Mouse (Mus musculus) embryonic facial prominence, embryonic 11.5 days (tissue): Measurements from ENCODE around the gene Ankrd17. TPM values are rescaled to one million over a fixed set of nuclear protein-coding genes. Genes with fewer than 3 reads are reported as not detected.

Experiments
- ATAC-seq: fragments of 200-750 bp; cut with Nextera tagmentation; replicated peaks from 2 replicates; pipeline ENCODE4 v1.8.0; 2017; ENCODE audit warnings: low read depth; ENCODE audit not compliant: insufficient number of reproducible peaks, low FRiP score, low TSS enrichment
- DNase-seq: peaks from one replicate; pipeline ENCODE4 v3.0.0-alpha.2; 2015; ENCODE audit warnings: low spot score
- H3K27ac ChIP-seq: fragments of 300-500 bp; sonication (generic); replicated peaks from 2 replicates; pipeline ENCODE4 v1.5.1; 2014; ENCODE audit warnings: mild to moderate bottlenecking, low read depth, low read length, control low read depth
- H3K27me3 ChIP-seq: fragments of 300-500 bp; sonication (generic); 2 replicates; pipeline ENCODE4 v1.6.1; 2014; ENCODE audit warnings: mild to moderate bottlenecking, low read length, moderate library complexity, mixed read lengths; ENCODE audit not compliant: control insufficient read depth, insufficient read depth
- H3K36me3 ChIP-seq: fragments of 300-500 bp; sonication (generic); replicated peaks from 2 replicates; pipeline ENCODE4 v1.6.1; 2014; ENCODE audit warnings: low read depth, mild to moderate bottlenecking, low read length, moderate library complexity, mixed read lengths; ENCODE audit not compliant: control insufficient read depth, insufficient read depth
- H3K4me1 ChIP-seq: fragments of 300-500 bp; sonication (generic); 2 replicates; pipeline ENCODE4 v1.6.1; 2014; ENCODE audit warnings: low read length, mixed read lengths; ENCODE audit not compliant: control insufficient read depth, insufficient read depth
- H3K4me2 ChIP-seq: fragments of 300-500 bp; sonication (generic); 2 replicates; pipeline ENCODE4 v1.6.1; 2014; ENCODE audit warnings: low read depth, mild to moderate bottlenecking, control low read depth, low read length, moderate library complexity
- H3K4me3 ChIP-seq: fragments of 300-500 bp; sonication (generic); 2 replicates; pipeline ENCODE4 v1.5.1; 2014; ENCODE audit warnings: low read depth, low read length, control low read depth
- H3K9ac ChIP-seq: fragments of 300-500 bp; sonication (generic); replicated peaks from 2 replicates; pipeline ENCODE4 v1.6.1; 2014; ENCODE audit warnings: mild to moderate bottlenecking, control low read depth, low read length
- H3K9me3 ChIP-seq: fragments of 300-500 bp; sonication (generic); replicated peaks from 2 replicates; pipeline ENCODE4 v1.6.1; 2016; ENCODE audit warnings: mild to moderate bottlenecking, low read length, inconsistent platforms, mixed read lengths; ENCODE audit not compliant: control insufficient read depth
- WGBS: fragments of 180-500 bp; shearing (Covaris S2); extraction: QIAGEN DNeasy Blood & Tissue Kit; methylation state at CpG from one replicate; pipeline ENCODE4 v1.1.7; 2014; 5-methylcytosine and 5-hydroxymethylcytosine counted together
- polyA plus RNA-seq: library from polyadenylated mRNA; unstranded; fragments of >200 nt; fragmentation: Nextera tagmentation; extraction: Ambion mirVana; gene quantifications from 2 replicates; pipeline ENCODE4 v1.2.1, GENCODE M21; 2014

The Ankrd17 gene
- polyA plus RNA-seq, 1 experiment from 2014 or later = 27.8 TPM

DNA sequence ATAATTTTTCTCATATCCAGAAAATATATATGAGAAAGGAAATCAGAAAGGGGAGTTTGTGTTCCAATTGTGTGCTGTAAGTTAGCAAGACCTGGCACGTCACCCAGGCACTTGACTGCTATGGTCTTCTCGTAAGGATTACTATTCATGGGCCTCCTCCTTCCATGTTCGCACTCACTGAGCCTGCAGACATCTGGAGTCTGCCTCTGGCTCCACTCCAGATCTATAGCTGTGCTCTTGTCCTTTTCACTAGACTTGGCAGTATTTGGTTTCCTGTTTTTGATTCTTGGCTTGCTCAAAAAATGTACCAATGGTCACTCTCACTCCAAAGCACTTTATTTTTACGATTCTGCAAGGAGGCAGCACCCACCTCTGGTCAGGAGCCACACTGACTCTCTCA, 15.1 kb upstream of the Ankrd17 start:
- DNase-seq (no peak), ATAC-seq (no peak)
- Histone ChIP-seq H3K4me2 (no peak overlapping the region), H3K9me3 (no peaks in the 10 kb centered on the region), H3K27me3 (no peaks in the 10 kb centered on the region), H3K27ac (no peak overlapping the region), H3K4me3 (no peak overlapping the region), H3K4me1 (no peaks in the 10 kb centered on the region), H3K36me3 (no peaks in the 10 kb centered on the region), H3K9ac (no peak overlapping the region)
- WGBS = 82% methylated on average over 4 of the region's 4 CpGs

DNA sequence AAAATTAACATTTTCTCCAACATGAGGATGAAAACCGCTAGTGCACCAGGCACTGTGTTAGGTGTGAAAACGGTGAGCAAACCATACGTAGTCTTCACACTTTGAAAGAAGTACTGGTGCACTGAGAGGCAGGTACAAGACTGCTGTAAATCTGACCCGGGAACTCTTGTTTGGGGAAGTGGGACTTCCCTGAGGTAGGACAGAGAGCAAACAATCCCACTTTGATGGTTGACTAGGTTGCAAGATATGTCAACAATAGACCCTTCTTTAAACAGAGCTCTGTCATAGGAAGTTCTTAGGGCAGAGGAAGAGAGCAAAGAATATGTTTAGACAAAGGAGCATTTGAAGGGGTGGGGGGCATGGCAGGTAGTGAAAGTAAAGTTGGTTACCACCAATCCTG, 7.3 kb upstream of the Ankrd17 start:
- WGBS = 88% methylated on average over 4 of the region's 4 CpGs
- ATAC-seq = no peak

DNA sequence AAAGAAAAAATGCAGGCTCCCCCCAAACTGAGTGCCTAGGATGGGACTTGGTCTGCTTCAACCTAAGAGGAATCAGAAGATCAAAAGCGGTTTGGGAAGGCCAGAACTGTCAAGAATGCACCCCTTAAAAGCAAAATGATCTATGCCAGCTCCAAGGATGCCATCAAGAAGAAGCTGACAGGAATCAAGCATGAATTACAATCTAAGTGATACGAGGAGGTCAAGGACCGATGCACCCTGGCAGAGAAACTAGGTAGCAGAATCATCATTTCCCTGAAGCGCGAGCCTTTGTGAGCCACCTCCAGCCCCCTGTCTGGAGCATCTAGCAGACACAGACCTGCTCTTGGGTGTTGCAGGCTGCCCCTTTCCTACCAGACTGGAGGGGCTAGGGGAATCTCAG, 4.0 kb upstream of the Ankrd17 start:
- no peak overlapping the region for H3K4me2 ChIP-seq
- no peak for DNase-seq
- no peaks in the 10 kb centered on the region for H3K36me3 ChIP-seq
- H3K27ac ChIP-seq = no peak overlapping the region
- H3K9ac ChIP-seq = no peak overlapping the region
- no peaks in the 10 kb centered on the region for H3K9me3 ChIP-seq
- no peak for ATAC-seq
- H3K4me1 ChIP-seq = no peaks in the 10 kb centered on the region
- H3K27me3 ChIP-seq = no peaks in the 10 kb centered on the region
- 80% methylated on average over 5 of the region's 5 CpGs for WGBS
- H3K4me3 ChIP-seq = no peak overlapping the region

More for the DNA sequence above, 7.3 kb upstream of the Ankrd17 start:
- Histone ChIP-seq H3K4me2 (no peak overlapping the region), H3K4me1 (no peaks in the 10 kb centered on the region), H3K4me3 (no peak overlapping the region), H3K9ac (no peak overlapping the region), H3K9me3 (no peaks in the 10 kb centered on the region), H3K36me3 (no peaks in the 10 kb centered on the region), H3K27ac (no peak overlapping the region), H3K27me3 (no peaks in the 10 kb centered on the region)
- no peak for DNase-seq

DNA sequence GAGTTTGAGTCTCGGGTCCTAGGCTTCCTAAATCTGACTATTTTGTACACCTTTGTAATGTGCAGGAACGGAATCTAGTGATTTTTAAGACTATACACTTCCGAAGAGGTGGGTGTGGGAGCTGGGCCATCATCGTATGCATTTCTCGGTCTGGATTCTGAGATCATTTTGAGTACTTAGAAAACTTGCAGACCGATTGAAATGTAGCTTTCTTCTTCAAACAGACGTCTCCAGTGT, 608 bp upstream of the Ankrd17 start, which contains the start of gene Gm9958:
Gene Gm9958 (plus strand): TSS at position 138 of the 237 bp plus-strand sequence.
- no peaks in the 10 kb centered on the region for H3K27me3 ChIP-seq
- no peaks in the 10 kb centered on the region for H3K9me3 ChIP-seq
- peak within 1 kb of the TSS; percentile 99 for H3K27ac ChIP-seq
- 3% methylated on average over 7 of the region's 7 CpGs for WGBS
- peak within 1 kb of the TSS; percentile 71 for H3K4me2 ChIP-seq
- peak within 1 kb of the TSS; percentile 94 for H3K4me3 ChIP-seq
- H3K9ac ChIP-seq = peak within 1 kb of the TSS; percentile 96
- no peaks in the 10 kb centered on the region for H3K4me1 ChIP-seq
- H3K36me3 ChIP-seq = no peaks in the 10 kb centered on the region
- DNase-seq (no peak), ATAC-seq (no peak)

DNA sequence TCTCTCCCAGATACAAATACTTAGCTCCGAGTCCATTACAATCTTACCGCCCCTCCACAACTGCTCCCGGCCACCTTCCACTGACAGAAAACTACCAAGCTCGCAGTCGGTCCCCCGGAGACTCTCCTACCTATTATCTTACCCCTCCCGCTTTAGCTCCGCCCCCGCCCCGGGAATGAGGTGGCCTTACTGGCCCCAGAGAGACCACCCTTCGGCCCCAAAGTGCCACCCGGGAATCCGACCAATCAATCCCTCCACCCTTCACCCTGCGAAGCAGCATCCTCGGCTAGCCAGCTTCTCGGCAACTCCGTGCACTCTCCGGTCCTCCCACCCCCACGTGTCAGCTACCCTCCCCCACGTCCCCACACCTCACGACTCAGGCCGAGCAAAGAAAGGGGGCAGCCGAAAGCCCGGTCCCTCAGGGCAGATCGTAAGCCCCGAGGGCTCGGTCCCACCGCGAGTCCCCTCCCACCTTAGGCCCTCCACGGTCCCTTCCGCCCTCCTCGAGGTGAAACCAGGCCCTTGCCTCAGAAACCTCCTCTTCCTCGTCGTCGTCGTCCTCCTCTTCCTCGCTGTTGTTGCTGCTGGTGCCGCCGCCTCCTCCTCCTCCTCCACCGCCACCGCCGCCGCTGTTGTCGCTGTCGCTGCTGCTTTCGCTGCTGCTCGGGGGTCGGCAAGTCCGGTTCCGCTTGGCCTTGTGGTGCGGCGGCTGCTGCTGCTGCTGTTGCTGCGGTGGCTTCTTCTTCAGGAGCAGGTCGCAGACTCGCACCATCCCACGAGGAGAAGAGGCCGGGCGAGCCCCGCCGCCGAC, 1.0 kb downstream of the Ankrd17 start:
- under 1% methylated on average over 47 of the region's 61 CpGs for WGBS
- peak overlapping the region; percentile 96 for H3K9ac ChIP-seq
- H3K27me3 ChIP-seq = no peaks in the 10 kb centered on the region
- ATAC-seq (peak; percentile 47), DNase-seq (peak; percentile 60)
- no peaks in the 10 kb centered on the region for H3K9me3 ChIP-seq
- peak overlapping the region; percentile 99 for H3K27ac ChIP-seq
- H3K36me3 ChIP-seq = no peaks in the 10 kb centered on the region
- H3K4me3 ChIP-seq = peak overlapping the region; percentile 94
- peak overlapping the region; percentile 52 for H3K4me2 ChIP-seq
- no peaks in the 10 kb centered on the region for H3K4me1 ChIP-seq

DNA sequence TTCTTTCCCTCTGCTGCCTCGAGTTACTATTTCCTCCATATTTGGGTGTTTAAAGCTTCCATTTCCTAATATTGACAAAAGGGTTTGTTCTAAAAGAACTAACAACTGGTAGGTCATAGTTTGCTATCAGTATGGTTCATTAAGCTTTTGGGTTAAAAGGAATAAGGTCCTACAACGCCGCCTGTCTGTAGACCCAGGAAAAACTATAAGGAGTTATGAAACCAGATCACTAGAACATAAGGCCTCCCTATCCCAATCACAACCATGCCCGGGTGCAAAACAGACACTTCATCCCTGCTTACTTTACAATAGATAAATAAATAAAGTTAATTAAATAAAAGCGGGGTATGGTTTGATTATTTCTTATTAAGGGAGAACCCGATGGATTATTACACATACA, 1.9 kb downstream of the Ankrd17 start:
- no peaks in the 10 kb centered on the region for H3K9me3 ChIP-seq
- DNase-seq = peak; percentile 79
- peak overlapping the region; percentile 96 for H3K9ac ChIP-seq
- no peak overlapping the region for H3K27ac ChIP-seq
- no peak for ATAC-seq
- no peaks in the 10 kb centered on the region for H3K4me1 ChIP-seq
- H3K27me3 ChIP-seq = no peaks in the 10 kb centered on the region
- H3K36me3 ChIP-seq = no peaks in the 10 kb centered on the region
- peak overlapping the region; percentile 94 for H3K4me3 ChIP-seq
- 6% methylated on average over 6 of the region's 6 CpGs for WGBS
- peak overlapping the region; percentile 52 for H3K4me2 ChIP-seq

DNA sequence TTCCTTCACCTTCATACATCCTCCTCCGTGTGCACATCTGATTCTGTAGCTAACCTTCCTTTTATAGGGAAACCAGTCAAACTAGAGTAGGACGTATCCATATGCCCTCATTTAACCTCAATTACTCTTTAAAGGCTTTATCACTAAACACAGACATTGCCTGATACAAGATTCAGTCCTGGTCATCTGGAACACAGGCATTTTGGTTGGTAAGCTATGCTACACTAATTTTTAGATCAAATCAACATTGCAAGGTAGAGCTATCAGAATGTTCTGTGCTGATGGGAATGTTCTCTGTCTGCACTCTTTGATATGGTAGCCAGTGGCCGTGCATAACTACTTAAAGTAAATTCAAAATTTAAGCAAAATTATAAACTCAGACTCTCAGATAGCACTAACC, 10.6 kb downstream of the Ankrd17 start:
- no peak for ATAC-seq
- H3K36me3 ChIP-seq = no peaks in the 10 kb centered on the region
- no peak overlapping the region for H3K4me3 ChIP-seq
- no peaks in the 10 kb centered on the region for H3K27me3 ChIP-seq
- DNase-seq = no peak
- 87% methylated on average over 3 of the region's 3 CpGs for WGBS
- no peak overlapping the region for H3K4me2 ChIP-seq
- no peak overlapping the region for H3K27ac ChIP-seq
- H3K9ac ChIP-seq = no peak overlapping the region
- no peaks in the 10 kb centered on the region for H3K4me1 ChIP-seq
- no peaks in the 10 kb centered on the region for H3K9me3 ChIP-seq

DNA sequence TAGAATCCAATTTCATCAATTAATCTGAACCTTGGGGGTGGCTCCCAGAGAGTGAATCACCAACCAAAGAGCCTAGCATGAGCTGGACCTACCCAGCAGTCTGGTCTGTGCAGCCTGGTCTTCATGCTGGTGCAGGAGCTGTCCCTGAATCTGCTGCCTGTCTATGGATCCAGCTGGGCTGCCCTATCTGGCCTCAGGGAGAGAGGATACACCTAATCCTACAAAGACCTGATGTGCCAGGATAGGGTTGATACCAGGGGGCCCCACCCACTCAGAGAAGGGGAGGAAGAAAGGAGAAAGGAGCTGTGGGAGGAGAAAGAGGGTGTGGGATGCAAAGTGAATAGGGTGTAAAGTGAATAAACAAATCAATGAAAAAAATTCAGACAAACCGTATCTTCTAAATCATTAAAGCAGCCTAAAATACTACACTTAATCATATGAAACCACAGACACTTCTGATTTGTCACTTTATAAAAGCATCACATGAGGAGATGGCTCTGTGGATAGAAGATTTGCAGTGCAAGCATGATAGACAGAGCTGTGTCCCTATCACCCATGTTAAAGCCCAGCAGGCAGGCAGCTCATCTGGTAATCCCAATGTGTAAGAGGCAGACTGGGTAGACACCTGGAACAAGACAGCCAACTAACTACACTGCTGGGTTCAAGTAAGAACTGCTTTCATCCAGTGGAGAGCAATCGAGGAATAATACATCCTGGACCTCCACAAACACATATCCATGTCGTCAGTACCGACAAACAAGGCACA, 12.6 kb downstream of the Ankrd17 start:
- Histone ChIP-seq H3K36me3 (no peaks in the 10 kb centered on the region), H3K4me3 (no peak overlapping the region), H3K9ac (no peak overlapping the region), H3K4me1 (no peaks in the 10 kb centered on the region), H3K4me2 (no peak overlapping the region), H3K9me3 (no peaks in the 10 kb centered on the region), H3K27ac (no peak overlapping the region), H3K27me3 (no peaks in the 10 kb centered on the region)
- 94% methylated on average over 4 of the region's 4 CpGs for WGBS
- no peak for ATAC-seq
- DNase-seq = no peak
